Mouse (Mus musculus) stomach, embryonic 14.5 days (tissue): ENCODE data around the gene Zmat5. TPM values are rescaled to one million over a fixed set of nuclear protein-coding genes. Genes with fewer than 3 reads are reported as not detected.

Experiments
- ATAC-seq: fragments of 200-750 bp; cut with Nextera tagmentation; 2 replicates; pipeline ENCODE4 v1.8.0; 2017; ENCODE audit warnings: low read depth, moderate TSS enrichment; ENCODE audit not compliant: insufficient number of reproducible peaks, insufficient read depth, low FRiP score
- H3K27ac ChIP-seq: fragments of 300-500 bp; sonication (generic); 2 replicates; pipeline ENCODE4 v1.5.1; 2014; ENCODE audit warnings: mild to moderate bottlenecking, low read length, moderate library complexity, mixed read lengths
- H3K27me3 ChIP-seq: fragments of 300-500 bp; sonication (generic); 2 replicates; pipeline ENCODE4 v1.6.1; 2014; ENCODE audit warnings: low read length, control low read depth, mixed read lengths; ENCODE audit not compliant: control insufficient read depth, insufficient read depth
- H3K36me3 ChIP-seq: fragments of 300-500 bp; sonication (generic); 2 replicates; pipeline ENCODE4 v1.6.1; 2014; ENCODE audit warnings: mild to moderate bottlenecking, control low read depth, low read length, moderate library complexity, mixed read lengths; ENCODE audit not compliant: control insufficient read depth, insufficient read depth
- H3K4me1 ChIP-seq: fragments of 300-500 bp; sonication (generic); 2 replicates; pipeline ENCODE4 v1.6.1; 2014; ENCODE audit warnings: low read length, control low read depth, mixed read lengths; ENCODE audit not compliant: control insufficient read depth, insufficient read depth
- H3K4me2 ChIP-seq: fragments of 300-500 bp; sonication (generic); replicated peaks from 2 replicates; pipeline ENCODE4 v1.6.1; 2014; ENCODE audit warnings: low read depth, low read length, control low read depth
- H3K4me3 ChIP-seq: fragments of 300-500 bp; sonication (generic); 2 replicates; pipeline ENCODE4 v1.5.1; 2014; ENCODE audit warnings: low read depth, low read length, control low read depth
- H3K9ac ChIP-seq: fragments of 300-500 bp; sonication (generic); replicated peaks from 2 replicates; pipeline ENCODE4 v1.6.1; 2014; ENCODE audit warnings: low read depth, mild to moderate bottlenecking, control low read depth, low read length, moderate library complexity, mixed read lengths
- H3K9me3 ChIP-seq: fragments of 300-500 bp; sonication (generic); 2 replicates; pipeline ENCODE4 v1.6.1; 2016; ENCODE audit warnings: low read depth, low read length, control low read depth; ENCODE audit not compliant: control insufficient read depth
- WGBS: fragments of 180-500 bp; shearing (Covaris S2); extraction: QIAGEN DNeasy Blood & Tissue Kit; methylation state at CpG from one replicate; pipeline ENCODE4 v1.1.7; 2014; 5-methylcytosine and 5-hydroxymethylcytosine counted together
- polyA plus RNA-seq: library from polyadenylated mRNA; unstranded; fragments of >200 nt; fragmentation: Nextera tagmentation; extraction: Ambion mirVana; gene quantifications from 2 replicates; pipeline ENCODE4 v1.2.1, GENCODE M21; 2014

The Zmat5 gene
- polyA plus RNA-seq, 1 experiment from 2014 or later, result 67.3 TPM

DNA sequence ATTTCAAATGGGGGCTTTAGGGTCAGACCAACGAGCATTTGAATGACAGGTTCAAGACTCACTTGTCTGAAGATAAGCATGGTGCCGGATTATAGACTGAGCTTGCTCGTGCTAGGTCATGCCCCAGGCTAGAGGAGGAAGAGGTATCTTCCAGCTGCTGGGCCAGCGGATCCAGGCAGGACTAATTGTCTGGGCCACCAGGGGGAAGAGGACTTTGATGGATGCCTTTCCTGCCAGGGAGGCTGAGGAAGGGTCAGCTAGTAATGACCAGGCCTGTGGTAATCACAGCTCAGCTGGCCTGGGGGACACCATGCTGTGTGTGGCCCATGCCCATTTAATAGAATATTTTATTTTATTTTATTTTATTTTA is 53.3 kb downstream of the Zmat5 start:
- H3K27ac ChIP-seq, result no peak overlapping the region
- H3K4me3 ChIP-seq, result no peak overlapping the region
- WGBS, result 22% methylated on average over 4 of the region's 4 CpGs
- H3K9me3 ChIP-seq, result no peaks in the 10 kb centered on the region
- H3K36me3 ChIP-seq, result no peaks in the 10 kb centered on the region
- no peak for ATAC-seq
- H3K4me2 ChIP-seq, result no peak overlapping the region
- H3K9ac ChIP-seq, result no peak overlapping the region
- H3K4me1 ChIP-seq, result 0 out of 2 replicates have a peak, but pooled peaks cover 4% of the 10 kb centered on the region
- no peaks in the 10 kb centered on the region; the same call in 1 of the 2 replicates for H3K27me3 ChIP-seq

DNA sequence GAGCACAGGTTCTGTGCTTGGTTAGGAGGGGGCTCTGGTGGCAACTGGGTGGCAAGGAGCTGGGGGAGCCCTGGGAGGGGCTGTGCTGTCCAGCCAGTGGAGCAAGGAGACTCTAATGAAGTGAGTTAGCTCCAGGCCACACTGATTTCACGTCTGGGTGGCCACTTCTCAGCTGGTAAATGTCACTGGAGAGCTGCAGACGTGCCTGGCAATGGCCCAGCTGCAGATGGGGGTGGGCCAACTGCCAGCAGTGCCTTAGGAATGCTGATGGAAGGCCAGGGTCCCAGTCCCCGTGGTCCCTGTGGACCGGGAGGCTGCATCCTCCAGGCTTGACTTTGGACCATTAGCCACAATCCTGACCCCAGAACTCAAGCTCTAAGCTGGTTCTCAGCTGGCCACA is 56.0 kb downstream of the Zmat5 start:
- no peaks in the 10 kb centered on the region for H3K9me3 ChIP-seq
- WGBS, result 31% methylated on average over 4 of the region's 4 CpGs
- H3K4me3 ChIP-seq, result no peak overlapping the region
- ATAC-seq, result no peak
- H3K27ac ChIP-seq, result no peak overlapping the region
- H3K36me3 ChIP-seq, result no peaks in the 10 kb centered on the region
- no peaks in the 10 kb centered on the region; the same call in 1 of the 2 replicates for H3K27me3 ChIP-seq
- no peak overlapping the region for H3K4me2 ChIP-seq
- no peak overlapping the region for H3K9ac ChIP-seq
- 0 out of 2 replicates have a peak, but pooled peaks cover 4% of the 10 kb centered on the region for H3K4me1 ChIP-seq

DNA sequence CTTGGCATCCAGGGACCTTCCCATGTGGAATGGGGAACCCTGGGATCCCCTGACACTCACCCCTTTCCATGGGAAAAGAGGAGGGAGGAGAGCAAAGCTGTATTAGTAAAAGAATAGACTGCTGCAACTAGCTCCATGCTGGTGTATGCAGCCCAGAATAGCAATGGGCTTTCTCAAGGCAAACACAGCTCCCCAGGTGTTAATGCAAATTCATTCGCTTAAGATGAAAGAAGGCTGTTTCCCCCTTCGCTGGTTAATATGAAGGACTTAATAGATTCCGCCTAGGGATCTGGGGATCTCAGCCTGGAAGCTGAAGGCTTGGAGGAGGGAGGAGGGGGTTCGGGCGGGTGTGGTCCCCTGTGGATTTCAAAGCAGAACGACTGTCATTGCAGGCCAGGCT is 57.5 kb downstream of the Zmat5 start:
- H3K4me3 ChIP-seq, result no peak overlapping the region
- no peaks in the 10 kb centered on the region; the same call in 1 of the 2 replicates for H3K27me3 ChIP-seq
- H3K9me3 ChIP-seq, result no peaks in the 10 kb centered on the region
- no peak overlapping the region for H3K4me2 ChIP-seq
- H3K36me3 ChIP-seq, result no peaks in the 10 kb centered on the region
- H3K9ac ChIP-seq, result no peak overlapping the region
- no peak overlapping the region for H3K27ac ChIP-seq
- ATAC-seq, result no peak
- H3K4me1 ChIP-seq, result 0 out of 2 replicates have a peak, but pooled peaks cover 4% of the 10 kb centered on the region
- 12% methylated on average over 6 of the region's 6 CpGs for WGBS

DNA sequence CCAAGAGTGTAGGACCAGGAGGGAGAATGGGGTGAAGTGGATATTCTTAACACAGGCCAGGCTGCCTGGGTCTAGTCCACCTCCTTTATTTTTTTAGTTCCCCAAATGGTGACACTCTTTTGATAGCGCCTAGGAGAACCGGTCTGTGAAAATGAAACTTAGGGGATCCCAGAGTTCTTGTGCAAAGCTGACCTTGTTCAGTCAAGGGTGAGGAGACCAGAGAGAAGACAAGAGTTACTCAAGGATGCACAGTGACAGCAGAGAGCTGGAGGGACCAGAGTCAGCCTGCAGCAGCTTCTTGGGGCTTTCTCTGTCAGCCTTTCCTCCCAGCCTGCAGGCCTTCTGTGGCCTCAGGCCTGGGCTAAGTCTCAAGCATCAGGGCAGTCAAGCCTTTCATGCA is 58.0 kb downstream of the Zmat5 start:
- H3K4me3 ChIP-seq, result no peak overlapping the region
- WGBS, result 20% methylated on average over 2 of the region's 2 CpGs
- H3K27ac ChIP-seq, result no peak overlapping the region
- H3K4me2 ChIP-seq, result no peak overlapping the region
- 0 out of 2 replicates have a peak, but pooled peaks cover 4% of the 10 kb centered on the region for H3K4me1 ChIP-seq
- ATAC-seq, result no peak
- H3K36me3 ChIP-seq, result no peaks in the 10 kb centered on the region
- no peak overlapping the region for H3K9ac ChIP-seq
- no peaks in the 10 kb centered on the region; the same call in 1 of the 2 replicates for H3K27me3 ChIP-seq
- no peaks in the 10 kb centered on the region for H3K9me3 ChIP-seq

DNA sequence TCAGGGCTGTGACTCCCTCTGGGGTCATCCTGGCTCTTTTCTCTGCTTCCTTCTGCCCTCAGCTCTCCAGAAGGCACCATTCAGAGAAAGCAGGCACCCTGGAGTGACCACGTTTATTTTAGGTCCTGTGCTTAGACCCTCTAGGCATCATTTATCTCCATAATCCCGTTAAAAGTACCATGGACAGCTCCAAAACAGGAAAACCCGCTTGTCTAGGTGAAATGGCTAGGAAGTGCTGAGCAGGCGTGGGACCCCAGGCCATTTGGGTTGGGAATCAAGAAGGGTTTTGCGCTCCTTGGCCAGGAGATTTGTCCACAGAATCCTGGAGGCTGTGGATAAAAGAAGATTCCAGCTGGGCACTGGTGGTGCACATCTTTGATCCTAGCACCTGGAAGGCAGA is 59.2 kb downstream of the Zmat5 start:
- ATAC-seq, result no peak
- H3K27ac ChIP-seq, result no peak overlapping the region
- H3K4me2 ChIP-seq, result no peak overlapping the region
- WGBS, result 19% methylated on average over 5 of the region's 5 CpGs
- no peak overlapping the region for H3K9ac ChIP-seq
- H3K4me3 ChIP-seq, result no peak overlapping the region
- H3K4me1 ChIP-seq, result 0 out of 2 replicates have a peak, but pooled peaks cover 4% of the 10 kb centered on the region
- H3K9me3 ChIP-seq, result no peaks in the 10 kb centered on the region
- H3K27me3 ChIP-seq, result no peaks in the 10 kb centered on the region; the same call in 1 of the 2 replicates
- no peaks in the 10 kb centered on the region for H3K36me3 ChIP-seq

DNA sequence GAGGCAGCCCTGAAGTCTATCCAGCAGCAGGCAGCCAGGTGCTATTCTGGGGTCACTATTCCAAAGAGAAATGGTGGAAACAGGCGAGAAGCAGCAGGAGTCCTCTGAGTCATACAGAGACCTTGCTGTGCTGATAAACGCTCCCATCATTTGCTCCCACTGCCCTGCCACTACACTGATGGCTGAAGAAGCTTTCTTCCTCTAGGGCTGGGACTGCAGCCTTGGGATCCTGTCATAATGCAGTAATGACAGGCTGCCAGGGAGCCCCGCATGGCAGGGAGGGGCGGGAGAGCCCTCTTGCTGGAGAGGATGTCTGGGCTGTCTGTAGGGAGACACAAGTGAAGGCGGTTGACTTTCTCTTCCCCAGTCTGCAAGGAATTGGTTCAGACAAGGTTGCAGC is 60.0 kb downstream of the Zmat5 start:
- Histone ChIP-seq H3K9ac (no peak overlapping the region), H3K4me3 (no peak overlapping the region), H3K4me2 (no peak overlapping the region), H3K27me3 (no peaks in the 10 kb centered on the region; the same call in 1 of the 2 replicates), H3K27ac (no peak overlapping the region), H3K9me3 (no peaks in the 10 kb centered on the region), H3K36me3 (no peaks in the 10 kb centered on the region), H3K4me1 (0 out of 2 replicates have a peak, but pooled peaks cover 4% of the 10 kb centered on the region)
- no peak for ATAC-seq
- 53% methylated on average over 5 of the region's 5 CpGs for WGBS

DNA sequence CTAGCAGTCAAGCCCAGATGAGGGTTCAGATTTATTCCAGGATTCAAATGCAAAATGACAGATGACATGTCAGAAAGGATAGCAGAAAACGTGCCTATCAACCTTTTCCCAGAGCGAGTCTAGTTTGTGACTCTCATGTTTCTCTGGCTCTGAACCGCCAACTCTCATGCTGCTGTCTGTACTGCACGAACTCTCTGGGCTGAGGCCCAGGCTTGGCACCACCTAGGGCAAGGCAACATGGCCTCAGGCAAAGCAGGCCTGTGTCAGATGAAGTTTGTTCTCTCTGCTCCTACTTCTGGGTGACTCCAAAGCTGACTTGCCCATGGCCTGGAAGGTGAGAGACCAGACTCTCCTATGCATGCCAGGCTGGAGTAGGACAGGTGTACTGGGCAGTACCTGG is 63.9 kb downstream of the Zmat5 start:
- WGBS, result 83% methylated on average over 4 of the region's 4 CpGs
- Histone ChIP-seq H3K9ac (no peak overlapping the region), H3K36me3 (peaks cover 6% of the 10 kb centered on the region; the same call in 1 of the 2 replicates), H3K4me2 (no peak overlapping the region), H3K9me3 (no peaks in the 10 kb centered on the region), H3K4me3 (no peak overlapping the region), H3K4me1 (no peaks in the 10 kb centered on the region), H3K27ac (no peak overlapping the region), H3K27me3 (no peaks in the 10 kb centered on the region; the same call in 1 of the 2 replicates)
- ATAC-seq, result no peak

DNA sequence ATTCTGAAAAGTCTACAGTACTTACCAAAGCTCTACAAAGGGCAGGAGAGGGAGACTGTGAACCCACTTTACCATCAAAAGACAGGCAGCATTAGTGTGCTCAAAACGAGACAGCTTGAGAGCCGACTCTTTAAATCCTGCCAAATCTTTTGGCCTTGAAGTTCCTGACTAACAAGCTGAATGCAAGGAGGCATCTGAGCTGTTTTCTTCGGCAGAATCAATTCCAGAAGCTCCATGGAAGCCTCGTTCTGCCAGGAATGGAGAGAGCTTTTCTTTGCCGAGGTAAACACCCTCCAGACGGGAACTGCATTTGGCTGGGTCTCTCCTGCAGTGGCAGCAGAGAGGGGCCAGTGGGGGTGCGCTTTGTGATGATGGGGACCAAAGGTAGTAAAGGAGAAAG is 64.8 kb downstream of the Zmat5 start:
- Histone ChIP-seq H3K36me3 (peaks cover 6% of the 10 kb centered on the region; the same call in 1 of the 2 replicates), H3K27me3 (no peaks in the 10 kb centered on the region), H3K9ac (no peak overlapping the region), H3K4me3 (no peak overlapping the region), H3K4me2 (no peak overlapping the region), H3K4me1 (no peaks in the 10 kb centered on the region), H3K27ac (no peak overlapping the region), H3K9me3 (no peaks in the 10 kb centered on the region)
- no peak for ATAC-seq
- WGBS, result 74% methylated on average over 7 of the region's 7 CpGs

DNA sequence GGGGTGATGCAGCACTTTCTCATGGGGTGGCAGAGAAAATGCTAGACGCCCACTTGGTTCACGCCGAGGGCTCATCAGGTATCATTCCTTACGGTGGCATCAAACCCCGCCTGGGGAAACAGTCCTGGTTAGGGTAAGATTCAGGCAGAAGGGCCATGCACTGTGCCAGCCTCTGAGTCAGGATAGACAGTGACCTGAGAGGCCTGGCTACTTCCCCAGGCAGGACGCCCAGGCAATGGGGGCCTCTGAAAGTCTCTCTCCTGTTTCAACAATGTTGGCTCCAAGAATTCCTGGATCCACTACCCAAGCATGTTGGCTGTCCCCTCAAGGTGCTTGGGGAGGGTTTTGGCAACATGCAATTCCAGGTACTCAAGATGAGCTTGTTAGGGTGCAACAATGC is 65.4 kb downstream of the Zmat5 start:
- Histone ChIP-seq H3K4me2 (no peak overlapping the region), H3K9me3 (no peaks in the 10 kb centered on the region), H3K36me3 (peaks cover 6% of the 10 kb centered on the region; the same call in 1 of the 2 replicates), H3K27me3 (no peaks in the 10 kb centered on the region), H3K4me1 (no peaks in the 10 kb centered on the region), H3K4me3 (no peak overlapping the region), H3K27ac (no peak overlapping the region), H3K9ac (no peak overlapping the region)
- WGBS, result 93% methylated on average over 6 of the region's 6 CpGs
- ATAC-seq, result no peak
